Mouse (Mus musculus) liver, adult 2 months (tissue): ENCODE results near the gene Pip4k2c.

Experiments
- CTCF ChIP-seq: fragments of 200-500 bp; IDR thresholded peaks from 2 replicates; pipeline ENCODE4 v1.5.1; 2011; ENCODE audit warnings: low read depth, low read length, control low read depth
- POLR2A ChIP-seq: fragments of 200-500 bp; IDR thresholded peaks from 2 replicates; pipeline ENCODE4 v1.6.1; 2011; ENCODE audit warnings: low read length, control low read depth; ENCODE audit not compliant: insufficient read depth; ENCODE audit errors: extremely low read depth

- no peak for TF ChIP-seq CTCF
- no peak for TF ChIP-seq POLR2A
These were observed 24.9 kb downstream of the Pip4k2c start for GRCm38 (mm10) chr10:127186451-127186850.
